9 mouse cellular contexts compared by ENCODE assay signal in genomic region chr15:102099260-102099659, GRCm38 (mm10). TPM values are rescaled to one million over a fixed set of nuclear protein-coding genes. Genes with fewer than 3 reads are reported as not detected.
DNase-seq lines count a peak whose midpoint lies in the region; ATAC-seq and TF ChIP-seq lines count a peak whose summit lies in the region.
"Had no signal": no experiment of that assay in that cellular context is flagged by ENCODE, and none has a peak within 500 bp of the region (broad histone marks: within the 10 kb centered on the region; RNA-seq: fewer than 3 reads in every experiment).

No protein-coding gene starts in this region.

- H3K4me3 ChIP-seq in left cerebral cortex, adult 2 months, result no peak overlapping the region
- peak overlapping the region in 1 of 2 experiments; percentile 54; a peak in 1 of 4 replicates for H3K4me3 ChIP-seq in heart, embryonic 14.5 days (ENCODE audit: control insufficient read depth in 1 of 2, insufficient read depth in 1 of 2, low read depth in 1 of 2, low read length in 2 of 2)
- peak overlapping the region; percentile 70 for H3K4me3 ChIP-seq in myocyte

- H3K4me1 ChIP-seq in heart, embryonic 14.5 days (ENCODE audit: control insufficient read depth in 2 of 2, insufficient read depth in 2 of 2, low read length in 2 of 2), result peaks cover 46 to 60% of the 10 kb centered on the region in 2 experiments

- no peaks in the 10 kb centered on the region for H3K9me3 ChIP-seq in heart, embryonic 14.5 days (ENCODE audit: control insufficient read depth, low read length)

- peak; percentile 19 for DNase-seq in adrenal gland, postnatal 10 days
- no peak for DNase-seq in adrenal gland, adult 18-20 months (ENCODE audit: low spot score in 2 of 2)
- no peak for DNase-seq in left cerebral cortex, adult 2 months (ENCODE audit: extremely low spot score in 1 of 2, low spot score in 2 of 2)
- DNase-seq in left cerebral cortex, adult 8-10 months (ENCODE audit: low spot score in 2 of 2), result no peak
- DNase-seq in urinary bladder, postnatal 14 days (ENCODE audit: low spot score), result no peak
- DNase-seq in testis, postnatal 14 days (ENCODE audit: low spot score), result no peak

- H3K27me3 ChIP-seq in heart, embryonic 14.5 days (ENCODE audit: control insufficient read depth, insufficient read depth, low read length), result no peaks in the 10 kb centered on the region
- no peaks in the 10 kb centered on the region for H3K27me3 ChIP-seq in myocyte (ENCODE audit: control insufficient read depth, insufficient read depth, insufficient read length)

- H3ac ChIP-seq in myocyte (ENCODE audit: control insufficient read depth, insufficient read length), result peak overlapping the region; percentile 11

- TF ChIP-seq POLR2A in myocyte (IDR thresholded peaks at IDR 0.05; ENCODE audit: insufficient read length, low read depth), result peak; percentile 57

- H3K79me2 ChIP-seq in myocyte (ENCODE audit: control insufficient read depth, insufficient read depth), result peaks cover 23% of the 10 kb centered on the region

- H3K27ac ChIP-seq in left cerebral cortex, adult 2 months, result peak overlapping the region; percentile 87
- peak overlapping the region in 1 of 2 experiments; percentile 86; a peak in 1 of 4 replicates for H3K27ac ChIP-seq in heart, embryonic 14.5 days (replicated peaks in 1 of 2; ENCODE audit: control insufficient read depth in 1 of 2, insufficient read depth in 1 of 2, low read depth in 2 of 2, low read length in 2 of 2)

- intact Hi-C loops in left cerebral cortex, adult 2 months (cut with DNase I), result no loop called here

- H3K4me2 ChIP-seq in heart, embryonic 14.5 days (ENCODE audit: low read length), result peak overlapping the region; percentile 90
- peak overlapping the region; percentile 96 for H3K4me2 ChIP-seq in myocyte (ENCODE audit: low read depth)

- 50% methylated on average over 5 of the region's 5 CpGs for WGBS in heart, embryonic 14.5 days

- H3K9ac ChIP-seq in heart, embryonic 14.5 days (ENCODE audit: low read length), result no peak overlapping the region; the same call in 1 of the 2 replicates

- TF ChIP-seq CTCF in left cerebral cortex, adult 2 months (IDR thresholded peaks at IDR 0.05), result no peak

- H3K36me3 ChIP-seq in heart, embryonic 14.5 days (ENCODE audit: control insufficient read depth, insufficient read depth, low read length), result peaks cover 38% of the 10 kb centered on the region
- H3K36me3 ChIP-seq in myocyte (ENCODE audit: control insufficient read depth, insufficient read depth), result peaks cover 24% of the 10 kb centered on the region

- no peak for ATAC-seq in heart, embryonic 14.5 days (ENCODE audit: insufficient number of reproducible peaks, insufficient read depth, low FRiP score, low read depth)

TF ChIP-seq in myocyte, 11 proteins besides CTCF, POLR2A, EP300 and RAD21:
- TF ChIP-seq MYOD1 (IDR thresholded peaks at IDR 0.05; ENCODE audit: control insufficient read depth in 1 of 3, insufficient read length in 2 of 3, low read depth in 2 of 3), result no peak
- no peak for TF ChIP-seq SRF (IDR thresholded peaks at IDR 0.05; ENCODE audit: control insufficient read depth, insufficient read length, low read depth)
- TF ChIP-seq POLR2AphosphoS2 (IDR thresholded peaks at IDR 0.05; ENCODE audit: insufficient read length, low read depth), result peak; percentile 67
TF ChIP-seq in myocyte: peak in this region for 1.

RNA-seq across cellular contexts. Expression of gene Tns2, which starts 1.0 kb away (rescaled TPM):
- 10 to 100 TPM; 64.5 to 84.6 TPM for total RNA-seq in adrenal gland, postnatal 10 days (2021)
- 10 to 100 TPM; 76.9 to 89.5 TPM for total RNA-seq in adrenal gland, adult 18-20 months (2021)
- total RNA-seq in left cerebral cortex, adult 2 months (2021), result 10 to 100 TPM; 16.4 to 22.8 TPM
- 10 to 100 TPM; 23.3 to 29.5 (median 24.3) TPM for total RNA-seq in left cerebral cortex, adult 8-10 months (2022)
- polyA plus RNA-seq in heart, embryonic 14.5 days (2014; fragmentation: Nextera tagmentation; extraction: Ambion mirVana), result 27.2 and 30.1 TPM in 2 replicates
- polyA plus RNA-seq in myocyte (2012; fragmentation: generic; extraction: Trizol), result 128 TPM
- total RNA-seq: megakaryocyte progenitor cell, adult 5-6 weeks had no signal

RNA-seq across cellular contexts. Expression of gene Eif4b, which starts 25.7 kb away (rescaled TPM):
- 100 to 1,000 TPM; 248 to 266 TPM for total RNA-seq in adrenal gland, postnatal 10 days (2021)
- 100 to 1,000 TPM; 197 to 252 TPM for total RNA-seq in adrenal gland, adult 18-20 months (2021)
- total RNA-seq in left cerebral cortex, adult 2 months (2021), result 100 to 1,000 TPM; 163 to 167 TPM
- total RNA-seq in left cerebral cortex, adult 8-10 months (2022), result 100 to 1,000 TPM; 191 to 203 (median 200) TPM
- 70.8 and 78.0 TPM in 2 replicates for polyA plus RNA-seq in heart, embryonic 14.5 days (2014; fragmentation: Nextera tagmentation; extraction: Ambion mirVana)
- polyA plus RNA-seq in myocyte (2012; fragmentation: generic; extraction: Trizol), result 266 TPM

RNA-seq across cellular contexts. Expression of gene Spryd3, which starts 36.8 kb away (rescaled TPM):
- total RNA-seq in adrenal gland, postnatal 10 days (2021), result 10 to 100 TPM; 27.4 to 31.5 TPM
- 10 to 100 TPM; 33.0 to 36.9 TPM for total RNA-seq in adrenal gland, adult 18-20 months (2021)
- total RNA-seq in left cerebral cortex, adult 2 months (2021), result 100 to 1,000 TPM; 152 TPM
- 100 to 1,000 TPM; 147 to 167 (median 161) TPM for total RNA-seq in left cerebral cortex, adult 8-10 months (2022)
- polyA plus RNA-seq in heart, embryonic 14.5 days (2014; fragmentation: Nextera tagmentation; extraction: Ambion mirVana), result 12.0 and 12.4 TPM in 2 replicates
- polyA plus RNA-seq in myocyte (2012; fragmentation: generic; extraction: Trizol), result 51.0 TPM

RNA-seq across cellular contexts. Expression of gene Igfbp6, which starts 44.9 kb away (rescaled TPM):
- 10 to 100 TPM; 40.3 to 48.1 TPM for total RNA-seq in adrenal gland, postnatal 10 days (2021)
- 10 to 100 TPM; 45.1 to 66.2 TPM for total RNA-seq in adrenal gland, adult 18-20 months (2021)
- total RNA-seq in left cerebral cortex, adult 2 months (2021), result 10 to 100 TPM; 57.4 to 64.8 TPM
- total RNA-seq in left cerebral cortex, adult 8-10 months (2022), result 10 to 100 TPM; 42.4 to 49.5 (median 45.5) TPM
- 6.5 and 7.7 TPM in 2 replicates for polyA plus RNA-seq in heart, embryonic 14.5 days (2014; fragmentation: Nextera tagmentation; extraction: Ambion mirVana)
- polyA plus RNA-seq in myocyte (2012; fragmentation: generic; extraction: Trizol), result 182 TPM
- total RNA-seq: megakaryocyte progenitor cell, adult 5-6 weeks had no signal

RNA-seq across cellular contexts. Expression of gene Soat2, which starts 51.1 kb away (rescaled TPM):
- 1 to 10 TPM; 4.9 to 8.1 TPM for total RNA-seq in adrenal gland, postnatal 10 days (2021)
- total RNA-seq in adrenal gland, adult 18-20 months (2021), result under 1 TPM; 0.26 to 0.56 TPM
- total RNA-seq in left cerebral cortex, adult 2 months (2021), result under 1 TPM in 1 of 2 experiments, not detected in 1; 0.26 TPM
- total RNA-seq in left cerebral cortex, adult 8-10 months (2022), result under 1 TPM in 2 of 4 experiments, not detected in 2; 0.26 to 0.27 TPM
- 0.20 and 0.32 TPM in 2 replicates for polyA plus RNA-seq in heart, embryonic 14.5 days (2014; fragmentation: Nextera tagmentation; extraction: Ambion mirVana)
- polyA plus RNA-seq in myocyte (2012; fragmentation: generic; extraction: Trizol), result 0.43 TPM
